Mouse (Mus musculus): ENCODE data around the gene Rtn4ip1. TPM values are rescaled to one million over a fixed set of nuclear protein-coding genes. Genes with fewer than 3 reads are reported as not detected.

Gene Rtn4ip1
- polyA plus RNA-seq, 1 experiment from 2014 or later = 15.0 TPM

GRCm38 (mm10) chr10:44002004-44002940 is 100.7 kb downstream of the Rtn4ip1 start:
- H3K9me3 ChIP-seq (ENCODE audit: control insufficient read depth, low read length) = no peaks in the 10 kb centered on the region
- H3K36me3 ChIP-seq (ENCODE audit: control insufficient read depth, insufficient read depth, low read length) = no peaks in the 10 kb centered on the region
- H3K4me1 ChIP-seq (replicated peaks; ENCODE audit: control insufficient read depth, insufficient read depth, low read length) = peaks cover 21% of the 10 kb centered on the region; the same call in 1 of the 2 replicates
- no peak overlapping the region for H3K4me2 ChIP-seq (ENCODE audit: low read length)
- H3K4me3 ChIP-seq (ENCODE audit: low read depth, low read length) = no peak overlapping the region
- 21% methylated on average over 14 of the region's 14 CpGs for WGBS
- H3K27me3 ChIP-seq (replicated peaks; ENCODE audit: control insufficient read depth, insufficient read depth, low read length) = peaks cover 58% of the 10 kb centered on the region
- no peak overlapping the region for H3K9ac ChIP-seq (ENCODE audit: low read length)
- no peak overlapping the region for H3K27ac ChIP-seq (ENCODE audit: low read depth)
- no peak for ATAC-seq (replicated peaks; ENCODE audit: low FRiP score, low TSS enrichment, low read depth)
- peak; percentile 61 for DNase-seq (ENCODE audit: low spot score)

GRCm38 (mm10) chr10:44002995-44003524 is 101.5 kb downstream of the Rtn4ip1 start:
- H3K27me3 ChIP-seq (replicated peaks; ENCODE audit: control insufficient read depth, insufficient read depth, low read length) = peaks cover 58% of the 10 kb centered on the region
- DNase-seq (ENCODE audit: low spot score) = no peak
- WGBS = 3% methylated on average over 11 of the region's 11 CpGs

GRCm38 (mm10) chr10:44003551-44004151 is 102.0 kb downstream of the Rtn4ip1 start:
- no peak for ATAC-seq (replicated peaks; ENCODE audit: low FRiP score, low TSS enrichment, low read depth)
- peak; percentile 85 for DNase-seq (ENCODE audit: low spot score)
- H3K27ac ChIP-seq (ENCODE audit: low read depth) = no peak overlapping the region
- H3K9me3 ChIP-seq (ENCODE audit: control insufficient read depth, low read length) = no peaks in the 10 kb centered on the region
- 1% methylated on average over 68 of the region's 68 CpGs for whole genome bisulfite sequencing
- H3K27me3 ChIP-seq (replicated peaks; ENCODE audit: control insufficient read depth, insufficient read depth, low read length) = peaks cover 58% of the 10 kb centered on the region
- H3K9ac ChIP-seq (ENCODE audit: low read length) = peak overlapping the region; percentile 46
- H3K4me1 ChIP-seq (replicated peaks; ENCODE audit: control insufficient read depth, insufficient read depth, low read length) = peaks cover 21% of the 10 kb centered on the region; the same call in 1 of the 2 replicates
- H3K4me2 ChIP-seq (ENCODE audit: low read length) = peak overlapping the region; percentile 68
- H3K36me3 ChIP-seq (ENCODE audit: control insufficient read depth, insufficient read depth, low read length) = no peaks in the 10 kb centered on the region
- peak overlapping the region; percentile 63 for H3K4me3 ChIP-seq (ENCODE audit: low read depth, low read length)

More at GRCm38 (mm10) chr10:44002995-44003524, 101.5 kb downstream of the Rtn4ip1 start:
- Histone ChIP-seq H3K4me1 (replicated peaks; ENCODE audit: control insufficient read depth, insufficient read depth, low read length) (peaks cover 21% of the 10 kb centered on the region; the same call in 1 of the 2 replicates), H3K4me3 (ENCODE audit: low read depth, low read length) (peak overlapping the region; percentile 63), H3K36me3 (ENCODE audit: control insufficient read depth, insufficient read depth, low read length) (no peaks in the 10 kb centered on the region), H3K9me3 (ENCODE audit: control insufficient read depth, low read length) (no peaks in the 10 kb centered on the region), H3K4me2 (ENCODE audit: low read length) (peak overlapping the region; percentile 68), H3K27ac (ENCODE audit: low read depth) (no peak overlapping the region), H3K9ac (ENCODE audit: low read length) (peak overlapping the region; percentile 46)
- no peak for ATAC-seq (replicated peaks; ENCODE audit: low FRiP score, low TSS enrichment, low read depth)

- Histone ChIP-seq H3K27ac (ENCODE audit: low read depth) (no peak overlapping the region), H3K4me3 (ENCODE audit: low read depth, low read length) (peak overlapping the region; percentile 63), H3K36me3 (ENCODE audit: control insufficient read depth, insufficient read depth, low read length) (no peaks in the 10 kb centered on the region), H3K9me3 (ENCODE audit: control insufficient read depth, low read length) (no peaks in the 10 kb centered on the region), H3K9ac (ENCODE audit: low read length) (no peak overlapping the region), H3K4me2 (ENCODE audit: low read length) (peak overlapping the region; percentile 68), H3K27me3 (replicated peaks; ENCODE audit: control insufficient read depth, insufficient read depth, low read length) (peaks cover 58% of the 10 kb centered on the region), H3K4me1 (replicated peaks; ENCODE audit: control insufficient read depth, insufficient read depth, low read length) (peaks cover 21% of the 10 kb centered on the region; the same call in 1 of the 2 replicates)
- ATAC-seq (replicated peaks; ENCODE audit: low FRiP score, low TSS enrichment, low read depth) (no peak), DNase-seq (ENCODE audit: low spot score) (peak; percentile 69)
- WGBS = 1% methylated on average over 33 of the region's 33 CpGs
These were observed 102.7 kb downstream of the Rtn4ip1 start for GRCm38 (mm10) chr10:44004221-44004751.

- no peak overlapping the region for H3K27ac ChIP-seq (ENCODE audit: low read depth)
- peak overlapping the region; percentile 36 for H3K4me3 ChIP-seq (ENCODE audit: low read depth, low read length)
- peak overlapping the region; percentile 77 for H3K4me2 ChIP-seq (ENCODE audit: low read length)
- DNase-seq (ENCODE audit: low spot score) (peak; percentile 82), ATAC-seq (replicated peaks; ENCODE audit: low FRiP score, low TSS enrichment, low read depth) (peak; percentile 68)
- WGBS = 2% methylated on average over 40 of the region's 40 CpGs
- no peaks in the 10 kb centered on the region for H3K9me3 ChIP-seq (ENCODE audit: control insufficient read depth, low read length)
- 0 out of 2 replicates have a peak, but pooled peaks cover 17% of the 10 kb centered on the region for H3K4me1 ChIP-seq (replicated peaks; ENCODE audit: control insufficient read depth, insufficient read depth, low read length)
- no peaks in the 10 kb centered on the region for H3K36me3 ChIP-seq (ENCODE audit: control insufficient read depth, insufficient read depth, low read length)
- H3K27me3 ChIP-seq (replicated peaks; ENCODE audit: control insufficient read depth, insufficient read depth, low read length) = peaks cover 58% of the 10 kb centered on the region
- H3K9ac ChIP-seq (ENCODE audit: low read length) = peak overlapping the region; percentile 38; the same call in 1 of the 2 replicates
These were observed 104.4 kb downstream of the Rtn4ip1 start for GRCm38 (mm10) chr10:44005677-44006641.

Other genes with a start within 250 kb of the Rtn4ip1 start
- gene Qrsl1, start 62 bp upstream of the Rtn4ip1 start, polyA plus RNA-seq (2014; fragmentation: Nextera tagmentation; extraction: Ambion mirVana) = 23.1 and 24.4 TPM in 2 replicates
- 0.43 and 0.54 TPM in 2 replicates for gene Crybg1, start 247.0 kb downstream of the Rtn4ip1 start, polyA plus RNA-seq (2014; fragmentation: Nextera tagmentation; extraction: Ambion mirVana)